Mouse (Mus musculus) 3T3-L1 (cell line): ENCODE measurements at regions not wholly inside any gene's neighbourhood (a gene's known extent, or its start where the extent isn't known, plus 50 kb on each side); places are given as distances from the start of the nearest gene placed in this dataset.
"Not testable (repeated sequence)": the region's sequence is repeated elsewhere in the genome, so short reads cannot be mapped to it uniquely, and the experiment has no call there.

Experiments
- DNase-seq: peaks from one replicate; pipeline ENCODE4 v3.0.0-alpha.2; 2015; ENCODE audit warnings: low read depth, low spot score

DNA sequence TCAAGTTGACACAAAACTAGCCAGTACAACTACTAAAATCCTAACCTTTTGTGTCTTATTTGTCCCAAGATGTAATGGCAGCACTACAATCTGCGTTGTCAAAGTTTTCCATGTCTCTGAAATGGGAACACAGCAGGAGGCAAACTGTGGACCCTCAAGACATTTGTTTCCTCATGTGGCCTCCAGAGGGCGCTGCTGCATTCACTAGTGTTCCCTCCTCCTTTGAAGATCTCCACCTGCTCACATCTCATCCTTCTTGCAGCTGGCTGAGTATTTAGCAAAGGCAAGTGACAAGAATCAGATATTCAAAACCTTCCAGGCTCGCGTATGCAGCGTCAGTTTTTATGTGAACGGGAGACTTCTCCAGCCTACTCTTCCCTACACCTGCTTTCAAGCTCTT is 663.3 kb downstream of the Dad1 start:
- not testable (repeated sequence) for DNase-seq

GRCm38 (mm10) chr14:53582528-53582927 is 671.4 kb downstream of the Dad1 start:
- DNase-seq, result not testable (repeated sequence)

DNA sequence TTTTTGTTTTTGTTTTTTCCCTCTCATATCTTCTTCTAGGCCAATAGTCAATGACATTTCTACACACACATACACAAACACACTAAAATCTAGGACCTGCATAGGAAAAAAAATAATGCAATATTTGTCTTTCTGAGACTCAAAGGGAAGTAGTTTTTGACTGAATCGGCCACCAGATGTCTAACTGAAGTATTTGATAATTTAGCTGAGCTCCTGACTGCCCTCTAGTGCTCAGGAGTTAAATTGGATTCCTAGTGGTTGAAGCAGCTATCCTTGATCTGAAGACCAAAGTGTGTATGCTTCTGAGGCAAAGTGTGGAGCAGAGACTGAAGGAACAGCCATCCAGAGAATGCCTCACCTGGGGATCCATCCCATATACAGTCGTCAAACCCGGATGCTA is 672.2 kb downstream of the Dad1 start:
- not testable (repeated sequence) for DNase-seq

- not testable (repeated sequence) for DNase-seq
These were observed 677.0 kb downstream of the Dad1 start for GRCm38 (mm10) chr14:53576927-53577326.

GRCm38 (mm10) chr14:53572701-53573100 is 681.2 kb downstream of the Dad1 start:
- DNase-seq, result not testable (repeated sequence)

GRCm38 (mm10) chr14:53562606-53563005 is 691.3 kb downstream of the Dad1 start:
- DNase-seq, result no peak

DNA sequence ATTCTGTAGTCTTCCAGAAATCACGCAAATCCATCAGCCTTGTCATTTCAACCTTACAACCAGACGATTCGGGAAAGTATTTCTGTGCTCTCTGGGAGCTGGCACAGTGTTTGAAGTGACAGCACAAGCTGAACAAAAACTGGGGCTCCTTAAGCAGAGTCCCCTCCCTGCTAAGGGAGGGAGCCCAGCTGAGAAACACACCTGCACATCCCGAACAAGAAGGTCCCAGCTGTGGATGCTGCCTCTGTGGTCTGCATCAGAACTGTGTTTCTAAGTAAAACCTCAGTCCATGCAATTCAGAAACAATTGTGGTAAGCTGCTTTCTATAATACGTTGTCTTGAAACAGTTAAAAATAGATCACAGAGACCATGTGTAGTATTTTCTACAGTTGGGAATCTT is 693.8 kb downstream of the Dad1 start:
- not testable (repeated sequence) for DNase-seq

DNA sequence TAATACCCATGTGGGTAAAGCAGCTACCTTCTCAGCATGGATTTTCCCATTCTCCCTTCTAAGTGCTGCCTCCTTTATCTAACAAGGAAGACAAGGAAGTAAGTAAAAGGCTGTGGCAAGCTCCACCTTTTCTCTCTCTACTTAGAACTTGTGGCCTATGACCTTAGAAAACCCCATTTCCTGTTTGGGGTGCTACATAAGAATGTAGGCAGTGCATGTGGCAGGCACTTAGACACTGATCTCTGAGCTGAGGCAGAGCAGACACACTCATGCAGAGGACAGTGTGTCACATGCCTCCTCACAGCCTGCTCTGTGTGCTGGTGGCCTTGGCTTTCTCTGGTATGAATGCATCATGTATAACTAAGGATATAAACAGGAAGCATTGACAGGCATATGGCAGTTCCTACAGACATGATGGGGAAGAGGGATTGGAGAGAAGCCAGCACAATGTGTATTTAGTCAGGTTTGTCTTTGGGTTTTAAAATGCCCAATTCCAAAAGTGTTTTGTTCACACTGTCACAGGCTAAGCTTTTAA is 694.5 kb downstream of the Dad1 start:
- DNase-seq, result not testable (repeated sequence)

GRCm38 (mm10) chr14:53553771-53554170 is 700.1 kb downstream of the Dad1 start:
- DNase-seq, result no peak

DNA sequence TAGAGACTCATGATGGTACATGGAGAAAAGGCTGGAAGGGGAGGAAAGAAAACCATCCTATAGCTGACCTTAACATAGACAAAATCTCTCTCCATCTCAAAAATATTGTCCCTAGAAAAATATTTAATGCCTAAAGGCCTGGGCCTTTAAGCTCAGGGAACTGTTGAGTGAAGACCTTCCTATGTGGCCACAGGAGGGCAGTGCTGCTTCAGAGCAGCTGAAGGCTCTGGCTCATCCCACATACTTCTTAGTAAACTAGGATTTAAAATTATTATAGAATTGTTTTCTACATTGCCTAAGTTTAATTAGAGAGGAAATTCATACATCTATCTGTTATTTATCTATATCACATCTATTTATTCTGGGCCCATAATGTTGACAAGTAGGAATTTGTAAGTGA is 706.5 kb downstream of the Dad1 start:
- DNase-seq, result not testable (repeated sequence)

GRCm38 (mm10) chr14:53545351-53545750 is 708.6 kb downstream of the Dad1 start:
- DNase-seq, result no peak

DNA sequence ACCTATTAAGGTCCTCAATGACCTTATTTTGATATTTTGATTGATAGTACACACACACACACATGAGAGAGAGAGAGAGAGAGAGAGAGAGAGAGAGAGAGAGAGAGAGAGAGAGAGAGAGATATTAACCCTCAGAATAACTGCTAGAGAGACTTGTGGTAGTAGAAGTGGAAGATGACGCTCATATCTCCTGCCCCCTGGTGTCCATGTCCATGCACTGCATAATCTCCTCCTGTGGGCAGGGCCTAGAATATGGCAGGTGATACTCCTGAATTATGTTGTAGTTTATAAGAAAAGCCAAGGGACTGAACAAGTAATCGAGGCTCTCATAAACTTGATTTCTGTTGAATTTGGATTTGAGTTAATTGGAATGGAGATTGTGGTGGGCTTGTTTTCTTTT is 712.3 kb downstream of the Dad1 start:
- DNase-seq, result peak; percentile 9

DNA sequence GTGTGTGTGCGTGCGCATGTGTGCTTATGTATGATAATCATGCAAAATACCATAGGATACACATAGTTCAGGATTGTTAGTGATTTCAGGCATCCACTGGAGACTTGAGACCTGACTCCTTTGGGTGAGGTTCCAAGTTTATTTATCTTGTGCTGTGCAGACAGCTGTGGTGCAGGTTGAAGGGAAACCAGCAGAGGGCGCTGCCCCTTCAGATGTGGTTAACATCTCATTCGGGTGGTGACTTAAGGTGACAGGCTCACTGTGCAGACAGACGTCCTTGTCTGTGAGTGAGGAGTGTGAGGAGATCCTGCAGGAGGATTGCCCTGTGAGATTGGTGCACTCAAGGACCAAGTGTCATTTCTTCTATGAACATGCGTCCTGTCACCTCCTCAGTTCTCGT is 716.0 kb downstream of the Dad1 start:
- DNase-seq, result not testable (repeated sequence)

- not testable (repeated sequence) for DNase-seq
These were observed 730.5 kb downstream of the Dad1 start for GRCm38 (mm10) chr14:53523430-53523829.

DNA sequence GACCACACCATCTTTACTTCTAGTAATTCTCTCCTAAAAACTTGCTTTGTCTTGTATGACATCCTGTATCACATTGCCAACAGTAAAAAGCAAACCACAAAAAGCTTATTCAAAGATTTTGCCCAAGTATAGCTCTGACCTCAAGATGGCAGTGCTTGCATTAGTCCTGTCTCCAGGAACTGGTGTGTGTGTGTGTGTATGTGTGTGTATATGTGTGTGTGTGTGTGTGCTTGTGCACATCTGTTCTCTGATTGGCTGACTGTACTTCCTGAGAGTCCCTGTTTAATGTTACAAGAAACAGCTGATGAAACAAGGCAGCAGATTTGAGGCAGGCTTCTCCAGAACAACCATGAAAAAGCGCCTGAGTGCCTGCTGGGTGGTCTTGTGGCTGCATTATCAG is 735.0 kb downstream of the Dad1 start:
- not testable (repeated sequence) for DNase-seq

DNA sequence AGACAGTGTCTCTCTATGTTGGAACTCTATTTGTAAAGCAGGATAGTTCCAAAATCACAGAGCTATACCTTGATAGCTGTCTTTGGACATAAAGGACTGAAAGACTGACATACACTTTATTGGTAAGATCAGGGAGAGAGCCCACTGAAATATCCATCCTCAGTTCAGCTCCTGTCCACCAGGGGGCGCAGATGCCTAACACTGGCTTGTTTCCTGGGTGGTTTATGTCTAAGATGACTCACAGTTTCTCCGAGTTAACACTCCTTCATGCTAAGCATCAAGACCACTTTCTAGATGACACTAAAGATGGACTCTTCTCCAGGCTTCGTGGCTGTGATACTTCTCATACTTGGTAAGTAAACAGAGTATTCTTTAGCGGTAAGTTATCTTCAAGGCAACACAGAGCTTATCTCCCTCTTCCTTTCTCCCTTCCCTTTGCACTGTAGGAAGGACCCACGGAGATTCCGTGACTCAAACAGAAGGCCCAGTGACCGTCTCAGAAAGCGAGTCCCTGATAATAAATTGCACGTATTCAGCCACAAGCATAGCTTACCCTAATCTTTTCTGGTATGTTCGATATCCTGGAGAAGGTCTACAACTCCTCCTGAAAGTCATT is 737.2 kb downstream of the Dad1 start:
- DNase-seq, result not testable (repeated sequence)

DNA sequence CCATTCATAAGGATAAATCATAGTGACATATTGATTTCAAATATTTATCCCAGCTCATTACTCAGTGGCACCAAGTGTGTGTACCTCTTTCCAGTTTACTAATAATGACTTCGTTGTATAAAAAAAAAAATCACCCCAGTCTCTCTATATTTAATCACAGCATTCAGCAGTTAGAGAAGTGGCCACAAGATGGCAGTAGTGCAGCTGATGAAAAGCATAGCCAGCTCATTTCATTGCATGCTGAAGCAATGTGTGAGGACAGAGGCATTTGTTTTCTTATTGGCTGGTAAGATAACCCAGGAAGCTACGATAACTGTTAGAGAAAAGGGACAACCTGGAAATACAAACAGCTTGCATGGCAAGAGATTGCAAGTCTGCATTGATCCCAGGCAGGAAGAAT is 748.5 kb downstream of the Dad1 start:
- DNase-seq, result not testable (repeated sequence)

DNA sequence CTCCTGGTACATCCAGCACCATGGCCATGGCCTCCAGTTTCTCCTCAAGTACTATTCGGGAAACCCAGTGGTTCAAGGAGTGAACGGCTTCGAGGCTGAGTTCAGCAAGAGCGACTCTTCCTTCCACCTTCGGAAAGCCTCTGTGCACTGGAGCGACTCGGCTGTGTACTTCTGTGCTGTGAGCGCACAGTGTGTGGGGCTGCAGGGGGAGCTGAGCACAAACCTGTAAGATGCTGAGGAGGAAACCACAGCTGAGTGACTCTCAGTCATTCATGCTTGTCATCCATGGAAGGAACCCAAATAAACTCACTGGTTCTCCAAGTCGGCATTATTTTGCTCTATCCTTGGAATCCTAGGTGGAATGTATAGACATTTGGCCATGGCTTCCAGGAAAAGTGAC is 765.5 kb downstream of the Dad1 start:
- not testable (repeated sequence) for DNase-seq

- not testable (repeated sequence) for DNase-seq
These were observed 766.3 kb downstream of the Dad1 start for GRCm38 (mm10) chr14:53487611-53488010.

GRCm38 (mm10) chr14:53474170-53474569 is 779.7 kb downstream of the Dad1 start:
- DNase-seq, result not testable (repeated sequence)

- DNase-seq, result not testable (repeated sequence)
These were observed 793.1 kb downstream of the Dad1 start for GRCm38 (mm10) chr14:53460790-53461189.

DNA sequence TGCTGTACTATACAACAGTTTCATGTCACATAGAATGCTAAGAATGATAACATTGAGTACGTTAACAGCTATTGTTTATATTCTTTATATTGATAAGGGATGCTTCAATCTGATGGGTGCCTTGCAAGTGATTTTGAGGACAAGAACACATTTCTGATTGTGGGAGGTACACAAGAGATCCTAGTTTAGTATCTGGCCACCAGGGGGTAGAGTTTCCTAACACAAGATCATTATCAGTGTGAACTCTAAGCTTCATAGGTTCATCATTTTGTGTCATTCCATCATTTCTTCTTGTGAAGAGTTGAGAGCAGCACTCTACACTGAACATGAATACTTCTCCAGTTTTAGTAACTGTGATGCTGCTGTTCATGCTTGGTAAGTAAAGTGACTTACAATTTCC is 799.9 kb downstream of the Dad1 start:
- DNase-seq, result no peak

GRCm38 (mm10) chr14:53439643-53440042 is 814.3 kb downstream of the Dad1 start:
- not testable (repeated sequence) for DNase-seq

DNA sequence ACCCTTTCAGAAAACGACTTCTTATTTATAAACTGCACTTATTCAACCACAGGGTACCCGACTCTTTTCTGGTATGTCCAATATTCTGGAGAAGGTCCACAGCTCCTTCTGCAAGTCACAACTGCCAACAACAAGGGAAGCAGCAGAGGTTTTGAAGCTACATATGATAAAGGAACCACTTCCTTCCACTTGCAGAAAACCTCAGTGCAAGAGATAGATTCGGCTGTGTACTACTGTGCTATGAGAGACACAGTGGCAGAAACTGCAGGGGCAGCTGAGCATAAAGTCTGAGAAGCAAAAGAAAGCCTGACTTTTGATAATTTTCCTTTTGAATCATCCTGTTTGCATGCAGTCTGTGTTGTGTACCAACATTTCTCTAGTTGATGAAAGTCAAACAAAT is 823.8 kb downstream of the Dad1 start:
- DNase-seq, result not testable (repeated sequence)
